9 mouse cellular contexts compared by ENCODE assay signal in genomic region chr19:47864721-47865120, GRCm38 (mm10). TPM values are rescaled to one million over a fixed set of nuclear protein-coding genes. Genes with fewer than 3 reads are reported as not detected.
DNase-seq lines count a peak whose midpoint lies in the region; ATAC-seq and TF ChIP-seq lines count a peak whose summit lies in the region.
"Had no signal": no experiment of that assay in that cellular context is flagged by ENCODE, and none has a peak within 500 bp of the region (broad histone marks: within the 10 kb centered on the region; RNA-seq: fewer than 3 reads in every experiment).

No protein-coding gene starts in this region.

- no peak overlapping the region for H3K27ac ChIP-seq in lung, postnatal 0 days (ENCODE audit: low read length)
- H3K27ac ChIP-seq in limb, embryonic 15.5 days, result no peak overlapping the region
- no peak overlapping the region for H3K27ac ChIP-seq in stomach, embryonic 14.5 days (ENCODE audit: low read length)

- no peak overlapping the region; the same call in 1 of the 2 replicates for H3K9ac ChIP-seq in lung, postnatal 0 days (replicated peaks; ENCODE audit: low read depth)
- H3K9ac ChIP-seq in limb, embryonic 15.5 days, result no peak overlapping the region
- H3K9ac ChIP-seq in stomach, embryonic 14.5 days (replicated peaks; ENCODE audit: low read depth, low read length), result peak overlapping the region; percentile 62; the same call in 1 of the 2 replicates

- TF ChIP-seq EP300 in lung, postnatal 0 days (IDR thresholded peaks at IDR 0.05), result no peak

- no peak for TF ChIP-seq CTCF in lung, postnatal 0 days (IDR thresholded peaks at IDR 0.05)
- no peak for TF ChIP-seq CTCF in lung, adult 2 months (IDR thresholded peaks at IDR 0.05; ENCODE audit: insufficient read depth, low read length)

- 76% methylated on average over 7 of the region's 7 CpGs for WGBS in lung, postnatal 0 days
- 75% methylated on average over 7 of the region's 7 CpGs for WGBS in lung, adult 2 months
- 86% methylated on average over 7 of the region's 7 CpGs for WGBS in limb, embryonic 15.5 days
- 83% methylated on average over 7 of the region's 7 CpGs for WGBS in stomach, embryonic 14.5 days

- H3K27me3 ChIP-seq in lung, postnatal 0 days (replicated peaks; ENCODE audit: insufficient read depth, low read length), result no peaks in the 10 kb centered on the region
- H3K27me3 ChIP-seq in limb, embryonic 15.5 days, result no peaks in the 10 kb centered on the region
- H3K27me3 ChIP-seq in stomach, embryonic 14.5 days (ENCODE audit: control insufficient read depth, insufficient read depth, low read length), result no peaks in the 10 kb centered on the region

- no peak for ATAC-seq in lung, postnatal 0 days
- ATAC-seq in limb, embryonic 15.5 days (ENCODE audit: insufficient number of reproducible peaks, low FRiP score, low TSS enrichment, low read depth), result no peak
- no peak for ATAC-seq in stomach, embryonic 14.5 days (ENCODE audit: insufficient number of reproducible peaks, insufficient read depth, low FRiP score, low read depth)

- H3K4me3 ChIP-seq in lung, postnatal 0 days (ENCODE audit: low read depth, low read length), result no peak overlapping the region
- no peak overlapping the region for H3K4me3 ChIP-seq in lung, adult 2 months (replicated peaks; ENCODE audit: extremely low read depth, low read depth, low read length)
- peak overlapping the region; percentile 75 for H3K4me3 ChIP-seq in limb, embryonic 15.5 days
- peak overlapping the region; percentile 52; the same call in 1 of the 2 replicates for H3K4me3 ChIP-seq in stomach, embryonic 14.5 days (ENCODE audit: low read depth, low read length)

- no peaks in the 10 kb centered on the region for H3K9me3 ChIP-seq in lung, postnatal 0 days (ENCODE audit: low read length)
- no peaks in the 10 kb centered on the region for H3K9me3 ChIP-seq in limb, embryonic 15.5 days
- H3K9me3 ChIP-seq in stomach, embryonic 14.5 days (ENCODE audit: control insufficient read depth, low read depth, low read length), result no peaks in the 10 kb centered on the region

- H3K4me2 ChIP-seq in lung, postnatal 0 days (replicated peaks; ENCODE audit: low read depth, low read length), result peak overlapping the region; percentile 69
- peak overlapping the region; percentile 87 for H3K4me2 ChIP-seq in limb, embryonic 15.5 days
- peak overlapping the region; percentile 74 for H3K4me2 ChIP-seq in stomach, embryonic 14.5 days (replicated peaks; ENCODE audit: low read depth, low read length)

- no peaks in the 10 kb centered on the region for H3K36me3 ChIP-seq in lung, postnatal 0 days (ENCODE audit: insufficient read depth, low read length)
- H3K36me3 ChIP-seq in limb, embryonic 15.5 days, result peaks cover 22% of the 10 kb centered on the region
- H3K36me3 ChIP-seq in stomach, embryonic 14.5 days (ENCODE audit: control insufficient read depth, insufficient read depth, low read length), result peaks cover 23% of the 10 kb centered on the region; the same call in 1 of the 2 replicates

- no peak for TF ChIP-seq POLR2A in lung, adult 2 months (IDR thresholded peaks at IDR 0.05; ENCODE audit: borderline replicate concordance, extremely low read depth, low read depth, low read length)

- H3K4me1 ChIP-seq in lung, postnatal 0 days (ENCODE audit: insufficient read depth, low read depth, low read length), result no peaks in the 10 kb centered on the region
- H3K4me1 ChIP-seq in lung, adult 2 months (ENCODE audit: control insufficient read depth, insufficient read depth, low read length), result no peaks in the 10 kb centered on the region; the same call in 1 of the 2 replicates
- H3K4me1 ChIP-seq in limb, embryonic 15.5 days, result peaks cover 3% of the 10 kb centered on the region; the same call in 1 of the 2 replicates
- H3K4me1 ChIP-seq in stomach, embryonic 14.5 days (ENCODE audit: control insufficient read depth, insufficient read depth, low read length), result no peaks in the 10 kb centered on the region

- peak; percentile 2 for DNase-seq in embryo, embryonic 10 days (ENCODE audit: low spot score)
- no peak for DNase-seq in embryo, embryonic 11 days
- DNase-seq in lung, postnatal 0 days (ENCODE audit: low spot score), result no peak
- DNase-seq in lung, adult 2 months, result no peak
- no peak for DNase-seq in adrenal gland, adult 18-20 months (ENCODE audit: low spot score in 2 of 2)
- no peak for DNase-seq in left cerebral cortex, adult 9 months (ENCODE audit: low spot score in 2 of 2)

RNA-seq across cellular contexts. Expression of gene Gsto2, which starts 0.6 kb away (rescaled TPM):
- 2.1 TPM in 2 replicates for polyA plus RNA-seq in lung, postnatal 0 days (2015; fragmentation: Nextera tagmentation; extraction: Ambion mirVana)
- polyA plus RNA-seq in lung, adult 2 months (2012; rRNA removed), result 1.1 and 1.5 TPM in 2 replicates
- 1.1 and 1.3 TPM in 2 replicates for polyA plus RNA-seq in limb, embryonic 15.5 days (2015; fragmentation: Nextera tagmentation; extraction: Ambion mirVana)
- polyA plus RNA-seq in stomach, embryonic 14.5 days (2014; fragmentation: Nextera tagmentation; extraction: Ambion mirVana), result 1.1 and 1.5 TPM in 2 replicates
- 1 to 10 TPM; 2.1 to 3.1 TPM for total RNA-seq in adrenal gland, adult 18-20 months (2021)
- total RNA-seq: common myeloid progenitor, adult 5-6 weeks had no signal

RNA-seq across cellular contexts. Expression of gene Gsto1, which starts 10.0 kb away (rescaled TPM):
- polyA plus RNA-seq in lung, postnatal 0 days (2015; fragmentation: Nextera tagmentation; extraction: Ambion mirVana), result 147 and 172 TPM in 2 replicates
- 101 and 155 TPM in 2 replicates for polyA plus RNA-seq in lung, adult 2 months (2012; rRNA removed)
- polyA plus RNA-seq in limb, embryonic 15.5 days (2015; fragmentation: Nextera tagmentation; extraction: Ambion mirVana), result 227 and 249 TPM in 2 replicates
- polyA plus RNA-seq in stomach, embryonic 14.5 days (2014; fragmentation: Nextera tagmentation; extraction: Ambion mirVana), result 482 and 525 TPM in 2 replicates
- total RNA-seq in adrenal gland, adult 18-20 months (2021), result 100 to 1,000 TPM in 1 of 2 experiments, 10 to 100 TPM in 1; 82.8 to 101 TPM

RNA-seq across cellular contexts. Expression of gene Cfap43, which starts 54.4 kb away (rescaled TPM):
- polyA plus RNA-seq in lung, postnatal 0 days (2015; fragmentation: Nextera tagmentation; extraction: Ambion mirVana), result 4.9 and 6.3 TPM in 2 replicates
- polyA plus RNA-seq in lung, adult 2 months (2012; rRNA removed), result 7.0 and 7.1 TPM in 2 replicates
- polyA plus RNA-seq in limb, embryonic 15.5 days (2015; fragmentation: Nextera tagmentation; extraction: Ambion mirVana), result 0.34 and 0.47 TPM in 2 replicates
- 0.21 and 0.97 TPM in 2 replicates for polyA plus RNA-seq in stomach, embryonic 14.5 days (2014; fragmentation: Nextera tagmentation; extraction: Ambion mirVana)
- not detected for total RNA-seq in adrenal gland, adult 18-20 months (2021)
- total RNA-seq: common myeloid progenitor, adult 5-6 weeks had no signal

RNA-seq across cellular contexts. Expression of gene Itprip, which starts 54.4 kb away (rescaled TPM):
- 15.6 and 15.9 TPM in 2 replicates for polyA plus RNA-seq in lung, postnatal 0 days (2015; fragmentation: Nextera tagmentation; extraction: Ambion mirVana)
- 17.8 and 22.0 TPM in 2 replicates for polyA plus RNA-seq in lung, adult 2 months (2012; rRNA removed)
- 23.0 and 24.3 TPM in 2 replicates for polyA plus RNA-seq in limb, embryonic 15.5 days (2015; fragmentation: Nextera tagmentation; extraction: Ambion mirVana)
- polyA plus RNA-seq in stomach, embryonic 14.5 days (2014; fragmentation: Nextera tagmentation; extraction: Ambion mirVana), result 9.3 and 11.0 TPM in 2 replicates
- 10 to 100 TPM; 16.8 to 17.7 TPM for total RNA-seq in adrenal gland, adult 18-20 months (2021)

Comparison
In these comparisons a context has a peak if more than half of its experiments do, and no peak if none do; other contexts are left out.
1. H3K4me3 ChIP-seq: peak in limb, embryonic 15.5 days (single experiment) and stomach, embryonic 14.5 days (single experiment); none in lung, postnatal 0 days (single experiment) and lung, adult 2 months (single experiment).
2. Peak in every context shown above with its lines, with median percentiles within 50 percentile points of each other: H3K4me2 ChIP-seq.